Mouse (Mus musculus) forebrain, embryonic 16.5 days (tissue): Measurements from ENCODE around the gene Vps51. TPM values are rescaled to one million over a fixed set of nuclear protein-coding genes. Genes with fewer than 3 reads are reported as not detected.

Source experiments
- ATAC-seq: fragments of 200-750 bp; cut with Nextera tagmentation; 2 replicates; pipeline ENCODE4 v1.8.0; 2017; ENCODE audit warnings: mild to moderate bottlenecking, moderate library complexity
- H3K27ac ChIP-seq: fragments of 300-500 bp; sonication (generic); 2 replicates; pipeline ENCODE4 v1.5.1; 2014; ENCODE audit warnings: low read length, control low read depth
- H3K27me3 ChIP-seq: fragments of 300-500 bp; sonication (generic); replicated peaks from 2 replicates; pipeline ENCODE4 v1.6.1; 2014; ENCODE audit warnings: low read length; ENCODE audit not compliant: control insufficient read depth, insufficient read depth
- H3K36me3 ChIP-seq: fragments of 300-500 bp; sonication (generic); 2 replicates; pipeline ENCODE4 v1.6.1; 2014; ENCODE audit not compliant: control insufficient read depth, insufficient read depth
- H3K4me1 ChIP-seq: fragments of 300-500 bp; sonication (generic); replicated peaks from 2 replicates; pipeline ENCODE4 v1.6.1; 2014; ENCODE audit warnings: low read length; ENCODE audit not compliant: control insufficient read depth, insufficient read depth
- H3K4me2 ChIP-seq: fragments of 300-500 bp; sonication (generic); 2 replicates; pipeline ENCODE4 v1.6.1; 2014; ENCODE audit warnings: mild to moderate bottlenecking, low read length, control low read depth
- H3K4me3 ChIP-seq: fragments of 300-500 bp; sonication (generic); replicated peaks from 2 replicates; pipeline ENCODE4 v1.5.1; 2014; ENCODE audit warnings: mild to moderate bottlenecking, low read length, control low read depth
- H3K9ac ChIP-seq: fragments of 300-500 bp; sonication (generic); replicated peaks from 2 replicates; pipeline ENCODE4 v1.6.1; 2014; ENCODE audit warnings: low read depth, low read length, control low read depth
- H3K9me3 ChIP-seq: fragments of 300-500 bp; sonication (generic); 2 replicates; pipeline ENCODE4 v1.6.1; 2016; ENCODE audit warnings: low read length; ENCODE audit not compliant: control insufficient read depth
- WGBS: fragments of 180-500 bp; shearing (Covaris S2); extraction: QIAGEN DNeasy Blood & Tissue Kit; methylation state at CpG from one replicate; pipeline ENCODE4 v1.1.7; 2014; 5-methylcytosine and 5-hydroxymethylcytosine counted together
- polyA plus RNA-seq: library from polyadenylated mRNA; unstranded; fragments of >200 nt; fragmentation: Nextera tagmentation; extraction: Ambion mirVana; gene quantifications from 2 replicates; pipeline ENCODE4 v1.2.1, GENCODE M21; 2015

Gene Vps51
- polyA plus RNA-seq, 1 experiment from 2014 or later, result 88.5 TPM

GRCm38 (mm10) chr19:6116113-6116850 lies 39.3 kb upstream of the Vps51 start:
- peaks cover 15% of the 10 kb centered on the region for H3K36me3 ChIP-seq
- no peak for ATAC-seq
- H3K9me3 ChIP-seq, result no peaks in the 10 kb centered on the region
- H3K4me2 ChIP-seq, result no peak overlapping the region; the same call in 1 of the 2 replicates
- 89% methylated on average over 14 of the region's 15 CpGs for WGBS
- no peak overlapping the region for H3K4me3 ChIP-seq
- H3K27ac ChIP-seq, result no peak overlapping the region
- peaks cover 21% of the 10 kb centered on the region for H3K4me1 ChIP-seq
- H3K27me3 ChIP-seq, result no peaks in the 10 kb centered on the region
- no peak overlapping the region for H3K9ac ChIP-seq

GRCm38 (mm10) chr19:6113116-6113515 lies 36.1 kb upstream of the Vps51 start:
- Histone ChIP-seq H3K4me3 (no peak overlapping the region), H3K4me2 (no peak overlapping the region), H3K9ac (no peak overlapping the region), H3K27me3 (no peaks in the 10 kb centered on the region), H3K9me3 (no peaks in the 10 kb centered on the region), H3K4me1 (peaks cover 11% of the 10 kb centered on the region), H3K36me3 (peaks cover 15% of the 10 kb centered on the region), H3K27ac (no peak overlapping the region)
- ATAC-seq, result no peak
- 80% methylated on average over 6 of the region's 6 CpGs for WGBS

GRCm38 (mm10) chr19:6105586-6105985 lies 28.6 kb upstream of the Vps51 start, which contains the start of gene Naaladl1:
TSS of gene Naaladl1 (plus strand) at chr19:6105782.
- no peaks in the 10 kb centered on the region for H3K27me3 ChIP-seq
- no peak for ATAC-seq
- 88% methylated on average over 7 of the region's 7 CpGs for WGBS
- H3K36me3 ChIP-seq, result no peaks in the 10 kb centered on the region
- H3K4me2 ChIP-seq, result no peak within 1 kb of the TSS
- H3K27ac ChIP-seq, result no peak within 1 kb of the TSS
- H3K9me3 ChIP-seq, result no peaks in the 10 kb centered on the region
- H3K4me3 ChIP-seq, result no peak within 1 kb of the TSS
- H3K4me1 ChIP-seq, result no peaks in the 10 kb centered on the region
- H3K9ac ChIP-seq, result no peak within 1 kb of the TSS

- Histone ChIP-seq H3K36me3 (no peaks in the 10 kb centered on the region), H3K27ac (no peak overlapping the region), H3K9ac (no peak overlapping the region), H3K4me1 (no peaks in the 10 kb centered on the region), H3K27me3 (no peaks in the 10 kb centered on the region), H3K9me3 (no peaks in the 10 kb centered on the region), H3K4me2 (no peak overlapping the region), H3K4me3 (no peak overlapping the region)
- 81% methylated on average over 4 of the region's 4 CpGs for WGBS
- ATAC-seq, result no peak
These were observed 27.4 kb upstream of the Vps51 start for GRCm38 (mm10) chr19:6104476-6104875.

GRCm38 (mm10) chr19:6102169-6102853 lies 25.3 kb upstream of the Vps51 start:
- H3K4me2 ChIP-seq, result no peak overlapping the region
- ATAC-seq, result no peak
- H3K36me3 ChIP-seq, result no peaks in the 10 kb centered on the region
- H3K27ac ChIP-seq, result no peak overlapping the region
- no peaks in the 10 kb centered on the region for H3K9me3 ChIP-seq
- no peak overlapping the region for H3K9ac ChIP-seq
- H3K4me3 ChIP-seq, result no peak overlapping the region
- H3K27me3 ChIP-seq, result no peaks in the 10 kb centered on the region
- WGBS, result 90% methylated on average over 6 of the region's 6 CpGs
- no peaks in the 10 kb centered on the region for H3K4me1 ChIP-seq

- ATAC-seq, result no peak
- 80% methylated on average over 6 of the region's 6 CpGs for WGBS
- no peaks in the 10 kb centered on the region for H3K9me3 ChIP-seq
- H3K27ac ChIP-seq, result no peak overlapping the region
- no peak overlapping the region for H3K4me3 ChIP-seq
- no peak overlapping the region for H3K9ac ChIP-seq
- H3K36me3 ChIP-seq, result no peaks in the 10 kb centered on the region
- H3K27me3 ChIP-seq, result no peaks in the 10 kb centered on the region
- H3K4me1 ChIP-seq, result no peaks in the 10 kb centered on the region
- H3K4me2 ChIP-seq, result no peak overlapping the region
These were observed 24.2 kb upstream of the Vps51 start for GRCm38 (mm10) chr19:6101186-6101585.

GRCm38 (mm10) chr19:6097847-6098246 lies 20.8 kb upstream of the Vps51 start:
- no peak for ATAC-seq
- no peaks in the 10 kb centered on the region for H3K27me3 ChIP-seq
- no peak overlapping the region for H3K4me2 ChIP-seq
- H3K9me3 ChIP-seq, result no peaks in the 10 kb centered on the region
- H3K4me3 ChIP-seq, result no peak overlapping the region
- no peak overlapping the region for H3K9ac ChIP-seq
- 93% methylated on average over 3 of the region's 3 CpGs for WGBS
- no peak overlapping the region for H3K27ac ChIP-seq
- H3K4me1 ChIP-seq, result no peaks in the 10 kb centered on the region
- H3K36me3 ChIP-seq, result no peaks in the 10 kb centered on the region

GRCm38 (mm10) chr19:6094119-6094518 lies 17.1 kb upstream of the Vps51 start, which contains the start of gene AC131692.1:
TSS of gene AC131692.1 (plus strand) at chr19:6094419.
- H3K27me3 ChIP-seq, result no peaks in the 10 kb centered on the region
- no peak within 1 kb of the TSS for H3K4me3 ChIP-seq
- no peaks in the 10 kb centered on the region for H3K9me3 ChIP-seq
- WGBS, result 95% methylated on average over 7 of the region's 7 CpGs
- no peak for ATAC-seq
- peaks cover 2% of the 10 kb centered on the region; the same call in 1 of the 2 replicates for H3K36me3 ChIP-seq
- H3K27ac ChIP-seq, result no peak within 1 kb of the TSS
- no peaks in the 10 kb centered on the region for H3K4me1 ChIP-seq
- no peak within 1 kb of the TSS for H3K9ac ChIP-seq
- H3K4me2 ChIP-seq, result no peak within 1 kb of the TSS

GRCm38 (mm10) chr19:6088841-6089240 lies 11.8 kb upstream of the Vps51 start:
- H3K27me3 ChIP-seq, result no peaks in the 10 kb centered on the region
- H3K9ac ChIP-seq, result no peak overlapping the region
- peaks cover 15% of the 10 kb centered on the region for H3K4me1 ChIP-seq
- peaks cover 2% of the 10 kb centered on the region; the same call in 1 of the 2 replicates for H3K36me3 ChIP-seq
- WGBS, result 94% methylated on average over 13 of the region's 13 CpGs
- no peak overlapping the region for H3K27ac ChIP-seq
- no peak overlapping the region for H3K4me2 ChIP-seq
- no peaks in the 10 kb centered on the region for H3K9me3 ChIP-seq
- H3K4me3 ChIP-seq, result no peak overlapping the region
- ATAC-seq, result no peak
